Mouse (Mus musculus): Measurements from ENCODE around the gene Brca1.
"Not testable (repeated sequence)": the region's sequence is repeated elsewhere in the genome, so short reads cannot be mapped to it uniquely, and the experiment has no call there.

Brca1 gene

GRCm38 (mm10) chr11:101551751-101552475 lies at the start of gene Brca1, which contains the start of gene Nbr1:
Gene Brca1, minus strand, starts transcription at chr11:101551955.
Gene Nbr1, plus strand, starts transcription at chr11:101552149.
- DNase-seq (ENCODE audit: low spot score in 2 of 2) = peak; percentile 86 to 96

- no peak for DNase-seq (ENCODE audit: low spot score in 2 of 2)
These were observed 47.4 kb upstream of the Brca1 start, which contains the start of gene Gm11634 for GRCm38 (mm10) chr11:101599156-101599555. Gene Gm11634, minus strand, starts transcription at chr11:101599256.

- no peak for DNase-seq (ENCODE audit: low spot score in 2 of 2)
These were observed 38.4 kb upstream of the Brca1 start for GRCm38 (mm10) chr11:101589989-101590624.

GRCm38 (mm10) chr11:101589444-101589843 lies 37.7 kb upstream of the Brca1 start:
- DNase-seq (ENCODE audit: low spot score in 2 of 2) = peak; percentile 38 to 80

GRCm38 (mm10) chr11:101588868-101589267 lies 37.1 kb upstream of the Brca1 start:
- DNase-seq (ENCODE audit: low spot score in 2 of 2) = no peak

- no peak for DNase-seq (ENCODE audit: low spot score in 2 of 2)
These were observed 35.9 kb upstream of the Brca1 start for GRCm38 (mm10) chr11:101587676-101588075.

- no peak for DNase-seq (ENCODE audit: low spot score in 2 of 2)
These were observed 34.0 kb upstream of the Brca1 start for GRCm38 (mm10) chr11:101585805-101586204.

- DNase-seq (ENCODE audit: low spot score in 2 of 2) = not testable (repeated sequence)
These were observed 33.3 kb upstream of the Brca1 start for GRCm38 (mm10) chr11:101585031-101585430.

- no peak for DNase-seq (ENCODE audit: low spot score in 2 of 2)
These were observed 31.4 kb upstream of the Brca1 start for GRCm38 (mm10) chr11:101583205-101583604.

- peak; percentile 51 to 77 for DNase-seq (ENCODE audit: low spot score in 2 of 2)
These were observed 30.6 kb upstream of the Brca1 start, which contains the start of gene Tmem106a for GRCm38 (mm10) chr11:101582054-101583035. Gene Tmem106a, plus strand, starts transcription at chr11:101582242.

- no peak for DNase-seq (ENCODE audit: low spot score in 2 of 2)
These were observed 29.5 kb upstream of the Brca1 start for GRCm38 (mm10) chr11:101581081-101581764.

GRCm38 (mm10) chr11:101576116-101576515 lies 24.4 kb upstream of the Brca1 start:
- no peak for DNase-seq (ENCODE audit: low spot score in 2 of 2)

GRCm38 (mm10) chr11:101568421-101568820 lies 16.7 kb upstream of the Brca1 start:
- DNase-seq (ENCODE audit: low spot score in 2 of 2) = no peak

- peak; percentile 36 to 73 for DNase-seq (ENCODE audit: low spot score in 2 of 2)
These were observed 10.6 kb upstream of the Brca1 start for GRCm38 (mm10) chr11:101562391-101562790.

- no peak for DNase-seq (ENCODE audit: low spot score in 2 of 2)
These were observed 5.2 kb upstream of the Brca1 start for GRCm38 (mm10) chr11:101556954-101557353.

- DNase-seq (ENCODE audit: low spot score in 2 of 2) = no peak
These were observed 4.8 kb upstream of the Brca1 start for GRCm38 (mm10) chr11:101556541-101556940.

GRCm38 (mm10) chr11:101553354-101553930 lies 1.7 kb upstream of the Brca1 start:
- peak in 1 of 2 experiments; percentile 18 for DNase-seq (ENCODE audit: low spot score in 2 of 2)

- DNase-seq (ENCODE audit: low spot score in 2 of 2) = peak; percentile 90 to 96
These were observed 933 bp upstream of the Brca1 start for GRCm38 (mm10) chr11:101552476-101553300.

GRCm38 (mm10) chr11:101548526-101548925 lies 3.2 kb downstream of the Brca1 start:
- DNase-seq (ENCODE audit: low spot score in 2 of 2) = no peak

GRCm38 (mm10) chr11:101544132-101544531 lies 7.6 kb downstream of the Brca1 start:
- no peak for DNase-seq (ENCODE audit: low spot score in 2 of 2)

Data from spleen, postnatal 10 days (tissue).